Mouse (Mus musculus) embryonic facial prominence, embryonic 10.5 days (tissue): ENCODE results near the gene Shc2. TPM values are rescaled to one million over a fixed set of nuclear protein-coding genes. Genes with fewer than 3 reads are reported as not detected.
A peak's percentile ranks its signal among the peaks of the same experiment; 100 is the strongest.

Source experiments
- DNase-seq: peaks from one replicate; pipeline ENCODE4 v3.0.0-alpha.2; 2017; ENCODE audit warnings: low spot score
- H3K27ac ChIP-seq: fragments of 300-500 bp; sonication (generic); replicated peaks from 2 replicates; pipeline ENCODE4 v1.5.1; 2016; ENCODE audit warnings: mild to moderate bottlenecking
- H3K27me3 ChIP-seq: fragments of 300-500 bp; sonication (generic); replicated peaks from 2 replicates; pipeline ENCODE4 v1.6.1; 2016; ENCODE audit warnings: low read depth, mild to moderate bottlenecking; ENCODE audit not compliant: poor library complexity, severe bottlenecking
- H3K36me3 ChIP-seq: fragments of 300-500 bp; sonication (generic); replicated peaks from 2 replicates; pipeline ENCODE4 v1.6.1; 2016; ENCODE audit warnings: mild to moderate bottlenecking, moderate library complexity
- H3K4me1 ChIP-seq: fragments of 300-500 bp; sonication (generic); 2 replicates; pipeline ENCODE4 v1.6.1; 2016
- H3K4me3 ChIP-seq: fragments of 300-500 bp; sonication (generic); 2 replicates; pipeline ENCODE4 v1.5.1; 2016; ENCODE audit warnings: mild to moderate bottlenecking, moderate library complexity
- H3K9me3 ChIP-seq: fragments of 300-500 bp; sonication (generic); 2 replicates; pipeline ENCODE4 v1.6.1; 2016; ENCODE audit warnings: mild to moderate bottlenecking
- WGBS: fragments of 180-500 bp; shearing (Covaris S2); methylation state at CpG from one replicate; pipeline ENCODE4 v1.1.7; 2016; 5-methylcytosine and 5-hydroxymethylcytosine counted together
- polyA plus RNA-seq: library from polyadenylated mRNA; unstranded; fragments of >200 nt; fragmentation: Nextera tagmentation; extraction: Ambion mirVana; gene quantifications from 2 replicates; pipeline ENCODE4 v1.2.1, GENCODE M21; 2016

The Shc2 gene
- polyA plus RNA-seq, 1 experiment from 2014 or later = 21.5 TPM

- Histone ChIP-seq H3K27me3 (no peaks in the 10 kb centered on the region), H3K4me3 (no peak overlapping the region), H3K9me3 (no peaks in the 10 kb centered on the region), H3K27ac (no peak overlapping the region), H3K4me1 (peaks cover 4% of the 10 kb centered on the region; the same call in 1 of the 2 replicates), H3K36me3 (peaks cover 37% of the 10 kb centered on the region)
- WGBS = 90% methylated on average over 10 of the region's 10 CpGs
- no peak for DNase-seq
Observed at GRCm38 (mm10) chr10:79626156-79626555, 11.6 kb downstream of the Shc2 start.

GRCm38 (mm10) chr10:79625398-79625797 lies 12.3 kb downstream of the Shc2 start:
- Histone ChIP-seq H3K9me3 (no peaks in the 10 kb centered on the region), H3K4me3 (no peak overlapping the region), H3K27ac (no peak overlapping the region), H3K27me3 (no peaks in the 10 kb centered on the region), H3K4me1 (peaks cover 9% of the 10 kb centered on the region; the same call in 1 of the 2 replicates), H3K36me3 (peaks cover 40% of the 10 kb centered on the region)
- WGBS = 81% methylated on average over 9 of the region's 9 CpGs
- DNase-seq = no peak

- H3K27ac ChIP-seq = no peak overlapping the region
- peaks cover 16% of the 10 kb centered on the region; the same call in 1 of the 2 replicates for H3K4me1 ChIP-seq
- H3K27me3 ChIP-seq = no peaks in the 10 kb centered on the region
- no peak for DNase-seq
- WGBS = 72% methylated on average over 12 of the region's 12 CpGs
- H3K4me3 ChIP-seq = no peak overlapping the region
- peaks cover 34% of the 10 kb centered on the region for H3K36me3 ChIP-seq
- no peaks in the 10 kb centered on the region for H3K9me3 ChIP-seq
Observed at GRCm38 (mm10) chr10:79623950-79624349, 13.8 kb downstream of the Shc2 start.

GRCm38 (mm10) chr10:79616376-79616775 lies 21.3 kb downstream of the Shc2 start:
- peaks cover 44% of the 10 kb centered on the region for H3K4me1 ChIP-seq
- peaks cover 33% of the 10 kb centered on the region for H3K27me3 ChIP-seq
- no peak overlapping the region for H3K27ac ChIP-seq
- no peak overlapping the region for H3K4me3 ChIP-seq
- H3K9me3 ChIP-seq = no peaks in the 10 kb centered on the region
- H3K36me3 ChIP-seq = peaks cover 11% of the 10 kb centered on the region; the same call in 1 of the 2 replicates
- no peak for DNase-seq
- 88% methylated on average over 5 of the region's 5 CpGs for WGBS

GRCm38 (mm10) chr10:79615860-79616259 lies 21.9 kb downstream of the Shc2 start:
- H3K4me1 ChIP-seq = peaks cover 45% of the 10 kb centered on the region
- peak; percentile 16 for DNase-seq
- peaks cover 11% of the 10 kb centered on the region; the same call in 1 of the 2 replicates for H3K36me3 ChIP-seq
- no peak overlapping the region for H3K27ac ChIP-seq
- peaks cover 39% of the 10 kb centered on the region for H3K27me3 ChIP-seq
- H3K4me3 ChIP-seq = no peak overlapping the region
- 11% methylated on average over 8 of the region's 8 CpGs for WGBS
- H3K9me3 ChIP-seq = no peaks in the 10 kb centered on the region

GRCm38 (mm10) chr10:79614305-79614643 lies 23.4 kb downstream of the Shc2 start:
- Histone ChIP-seq H3K36me3 (peaks cover under 1% of the 10 kb centered on the region; the same call in 1 of the 2 replicates), H3K27me3 (peaks cover 54% of the 10 kb centered on the region), H3K4me3 (peak overlapping the region; percentile 72), H3K9me3 (no peaks in the 10 kb centered on the region), H3K27ac (no peak overlapping the region), H3K4me1 (peaks cover 33% of the 10 kb centered on the region)
- 79% methylated on average over 1 of the region's 1 CpGs for WGBS
- DNase-seq = no peak

- H3K27me3 ChIP-seq = peaks cover 60% of the 10 kb centered on the region
- no peaks in the 10 kb centered on the region for H3K36me3 ChIP-seq
- under 1% methylated on average over 60 of the region's 60 CpGs for WGBS
- H3K4me3 ChIP-seq = peak within 1 kb of the TSS; percentile 72
- peak within 1 kb of the TSS; percentile 76 for H3K27ac ChIP-seq
- no peaks in the 10 kb centered on the region for H3K9me3 ChIP-seq
- peaks cover 33% of the 10 kb centered on the region for H3K4me1 ChIP-seq
- DNase-seq = peak; percentile 86
Observed at GRCm38 (mm10) chr10:79613578-79614304, 24.0 kb downstream of the Shc2 start, which contains the start of gene C2cd4c. Gene C2cd4c (minus strand): TSS chr10:79614025.

- H3K4me1 ChIP-seq = peaks cover 33% of the 10 kb centered on the region
- H3K27ac ChIP-seq = peak overlapping the region; percentile 11; the same call in 1 of the 2 replicates
- peak overlapping the region; percentile 72 for H3K4me3 ChIP-seq
- H3K27me3 ChIP-seq = peaks cover 65% of the 10 kb centered on the region
- no peaks in the 10 kb centered on the region for H3K9me3 ChIP-seq
- peak; percentile 71 for DNase-seq
- H3K36me3 ChIP-seq = no peaks in the 10 kb centered on the region
- WGBS = 9% methylated on average over 51 of the region's 51 CpGs
Observed at GRCm38 (mm10) chr10:79612192-79613135, 25.3 kb downstream of the Shc2 start.

GRCm38 (mm10) chr10:79611296-79611695 lies 26.4 kb downstream of the Shc2 start:
- H3K4me3 ChIP-seq = no peak overlapping the region
- no peak for DNase-seq
- 36% methylated on average over 5 of the region's 5 CpGs for WGBS

GRCm38 (mm10) chr10:79609276-79609675 lies 28.4 kb downstream of the Shc2 start:
- Histone ChIP-seq H3K27ac (no peak overlapping the region), H3K9me3 (no peaks in the 10 kb centered on the region), H3K27me3 (peaks cover 60% of the 10 kb centered on the region), H3K4me3 (no peak overlapping the region), H3K4me1 (peaks cover 29% of the 10 kb centered on the region), H3K36me3 (no peaks in the 10 kb centered on the region)
- no peak for DNase-seq
- 79% methylated on average over 3 of the region's 3 CpGs for WGBS

More at GRCm38 (mm10) chr10:79611296-79611695, 26.4 kb downstream of the Shc2 start:
- H3K4me1 ChIP-seq = peaks cover 33% of the 10 kb centered on the region
- H3K36me3 ChIP-seq = no peaks in the 10 kb centered on the region
- peaks cover 65% of the 10 kb centered on the region for H3K27me3 ChIP-seq
- H3K27ac ChIP-seq = no peak overlapping the region
- H3K9me3 ChIP-seq = no peaks in the 10 kb centered on the region

- no peak for DNase-seq
- 47% methylated on average over 2 of the region's 2 CpGs for whole genome bisulfite sequencing
- Histone ChIP-seq H3K4me3 (no peak overlapping the region), H3K27me3 (peaks cover 47% of the 10 kb centered on the region), H3K9me3 (no peaks in the 10 kb centered on the region), H3K36me3 (no peaks in the 10 kb centered on the region), H3K27ac (no peak overlapping the region), H3K4me1 (peaks cover 16% of the 10 kb centered on the region)
Observed at GRCm38 (mm10) chr10:79607892-79608291, 29.8 kb downstream of the Shc2 start.

- H3K27me3 ChIP-seq = peaks cover 33% of the 10 kb centered on the region
- WGBS = 56% methylated on average over 4 of the region's 4 CpGs
- no peak overlapping the region for H3K4me3 ChIP-seq
- no peaks in the 10 kb centered on the region for H3K9me3 ChIP-seq
- DNase-seq = no peak
- H3K27ac ChIP-seq = no peak overlapping the region
- H3K36me3 ChIP-seq = no peaks in the 10 kb centered on the region
- H3K4me1 ChIP-seq = peaks cover 2% of the 10 kb centered on the region
Observed at GRCm38 (mm10) chr10:79606537-79606936, 31.2 kb downstream of the Shc2 start.
